Mouse (Mus musculus): ENCODE data around the gene Ctnna3.

GRCm38 (mm10) chr10:64643976-64644375, 1214.1 kb downstream of the Ctnna3 start:
- TF ChIP-seq ZC3H11A (IDR thresholded peaks at IDR 0.05; ENCODE audit: low read depth, low read length) (no peak), POLR2A (IDR thresholded peaks at IDR 0.05; ENCODE audit: control insufficient read depth in 1 of 2, insufficient read depth in 1 of 2, low read depth in 1 of 2, low read length in 2 of 2, poor library complexity in 1 of 2) (no peak)
